Mouse (Mus musculus) stomach, postnatal 0 days (tissue): ENCODE measurements around the gene Ostf1. TPM values are rescaled to one million over a fixed set of nuclear protein-coding genes. Genes with fewer than 3 reads are reported as not detected.

ENCODE experiments used
- ATAC-seq: fragments of 200-750 bp; cut with Nextera tagmentation; 2 replicates; pipeline ENCODE4 v1.8.0; 2017; ENCODE audit not compliant: low FRiP score, low TSS enrichment
- DNase-seq: peaks from one replicate; pipeline ENCODE4 v3.0.0-alpha.2; 2016; ENCODE audit warnings: low spot score
- H3K27ac ChIP-seq: fragments of 300-500 bp; sonication (generic); replicated peaks from 2 replicates; pipeline ENCODE4 v1.5.1; 2014; ENCODE audit warnings: mild to moderate bottlenecking, control low read depth
- H3K27me3 ChIP-seq: fragments of 300-500 bp; sonication (generic); 2 replicates; pipeline ENCODE4 v1.6.1; 2014; ENCODE audit warnings: low read length; ENCODE audit not compliant: control insufficient read depth, insufficient read depth
- H3K36me3 ChIP-seq: fragments of 300-500 bp; sonication (generic); 2 replicates; pipeline ENCODE4 v1.6.1; 2014; ENCODE audit warnings: low read length, mixed read lengths; ENCODE audit not compliant: control insufficient read depth, insufficient read depth
- H3K4me1 ChIP-seq: fragments of 300-500 bp; sonication (generic); replicated peaks from 2 replicates; pipeline ENCODE4 v1.6.1; 2014; ENCODE audit warnings: antibody characterized with exemption; ENCODE audit not compliant: control insufficient read depth, insufficient read depth
- H3K4me2 ChIP-seq: fragments of 300-500 bp; sonication (generic); replicated peaks from 2 replicates; pipeline ENCODE4 v1.6.1; 2014; ENCODE audit warnings: low read depth, mild to moderate bottlenecking, control low read depth, moderate library complexity
- H3K4me3 ChIP-seq: fragments of 300-500 bp; sonication (generic); 2 replicates; pipeline ENCODE4 v1.5.1; 2014; ENCODE audit warnings: low read depth, low read length, control low read depth
- H3K9ac ChIP-seq: fragments of 300-500 bp; sonication (generic); 2 replicates; pipeline ENCODE4 v1.6.1; 2014; ENCODE audit warnings: mild to moderate bottlenecking, low read length, control low read depth, mixed read lengths
- H3K9me3 ChIP-seq: fragments of 300-500 bp; sonication (generic); 2 replicates; pipeline ENCODE4 v1.6.1; 2016; ENCODE audit warnings: low read length; ENCODE audit not compliant: control insufficient read depth
- CTCF ChIP-seq: IDR thresholded peaks from 2 replicates; pipeline ENCODE4 v1.5.1; 2016; ENCODE audit warnings: antibody characterized with exemption, low read depth, mild to moderate bottlenecking, moderate library complexity
- EP300 ChIP-seq: optimal IDR thresholded peaks from 2 replicates; pipeline ENCODE3; 2016; ENCODE audit warnings: antibody characterized with exemption
- WGBS: fragments of 180-500 bp; shearing (Covaris S2); extraction: QIAGEN DNeasy Blood & Tissue Kit; methylation state at CpG from one replicate; pipeline ENCODE4 v1.1.7; 2014; 5-methylcytosine and 5-hydroxymethylcytosine counted together
- polyA plus RNA-seq: library from polyadenylated mRNA; unstranded; fragments of >200 nt; fragmentation: Nextera tagmentation; extraction: Ambion mirVana; gene quantifications from 2 replicates; pipeline ENCODE4 v1.2.1, GENCODE M21; 2015

The Ostf1 gene
- 129 and 134 TPM in 2 replicates for polyA plus RNA-seq

DNA sequence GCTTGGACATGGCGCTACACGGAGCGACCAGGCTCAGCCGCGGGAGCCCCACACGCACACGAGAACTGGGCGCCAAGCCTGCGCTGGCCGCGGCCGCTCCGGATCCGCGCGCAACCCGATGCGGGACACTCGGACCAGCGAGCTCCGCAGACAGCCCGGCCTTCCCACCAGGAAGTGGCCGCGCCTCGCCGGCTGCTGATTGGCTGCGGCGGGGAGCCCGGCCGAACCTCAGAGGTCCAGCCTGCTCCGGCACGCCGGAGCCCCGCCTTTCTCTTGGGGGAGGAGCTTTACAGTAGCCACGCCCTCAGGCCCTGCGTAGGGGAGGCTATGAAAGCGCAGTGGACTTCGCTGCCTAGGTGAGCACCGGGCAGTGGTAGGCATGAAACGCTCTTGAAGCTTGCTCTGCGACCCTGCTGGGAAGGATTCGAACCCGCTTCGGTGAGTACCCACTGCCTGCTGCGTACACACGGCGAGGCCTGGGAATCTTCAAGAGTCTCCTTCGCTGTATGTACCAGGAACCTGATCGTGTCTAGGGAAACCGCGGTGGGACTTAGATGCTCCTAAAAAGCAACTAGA lies at the start of gene Ostf1, which contains the start of gene Nmrk1:
Gene Ostf1 (minus strand): TSS at position 180 of the 576 bp plus-strand sequence.
Gene Nmrk1 (plus strand): TSS at position 307 of the 576 bp plus-strand sequence.
- under 1% methylated on average over 51 of the region's 51 CpGs for WGBS
- ATAC-seq (peak; percentile 99), DNase-seq (peak; percentile 98)
- Histone ChIP-seq H3K27me3 (no peaks in the 10 kb centered on the region), H3K4me2 (peak within 1 kb of the TSS; percentile 61), H3K4me3 (peak within 1 kb of the TSS; percentile 90), H3K27ac (peak within 1 kb of the TSS; percentile 96), H3K36me3 (no peaks in the 10 kb centered on the region), H3K4me1 (no peaks in the 10 kb centered on the region), H3K9ac (peak within 1 kb of the TSS; percentile 92), H3K9me3 (no peaks in the 10 kb centered on the region)
- TF ChIP-seq EP300 (no peak), CTCF (no peak)

DNA sequence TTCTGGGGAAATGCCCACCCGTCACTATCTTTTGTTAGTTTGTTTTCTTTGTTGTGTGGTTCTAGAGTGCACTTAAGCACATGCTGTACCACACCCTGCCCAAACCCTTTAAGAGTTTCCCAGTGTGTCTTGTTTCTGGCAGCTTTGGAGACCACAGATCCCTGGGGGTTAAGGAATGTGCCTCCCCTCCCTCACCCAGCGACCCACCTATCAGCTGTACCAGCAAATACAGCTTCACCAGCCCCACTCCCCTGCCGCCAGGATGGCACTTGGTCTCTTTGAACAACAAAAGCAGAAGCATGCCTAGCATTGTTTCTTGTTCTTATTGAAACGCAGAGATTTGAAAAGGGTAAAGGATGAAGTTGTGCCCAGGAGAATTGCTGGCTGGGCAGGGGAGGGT lies 41.5 kb upstream of the Ostf1 start:
- H3K4me2 ChIP-seq, result 0 out of 2 replicates have a peak overlapping the region, but pooled peaks have one; percentile 23
- H3K36me3 ChIP-seq, result no peaks in the 10 kb centered on the region
- ATAC-seq, result no peak
- no peak overlapping the region for H3K27ac ChIP-seq
- H3K27me3 ChIP-seq, result no peaks in the 10 kb centered on the region
- TF ChIP-seq CTCF (no peak), EP300 (no peak)
- whole genome bisulfite sequencing, result 48% methylated on average over 4 of the region's 4 CpGs
- no peak overlapping the region for H3K4me3 ChIP-seq
- no peaks in the 10 kb centered on the region for H3K9me3 ChIP-seq
- peaks cover 6% of the 10 kb centered on the region; the same call in 1 of the 2 replicates for H3K4me1 ChIP-seq
- no peak overlapping the region for H3K9ac ChIP-seq
- no peak for DNase-seq

DNA sequence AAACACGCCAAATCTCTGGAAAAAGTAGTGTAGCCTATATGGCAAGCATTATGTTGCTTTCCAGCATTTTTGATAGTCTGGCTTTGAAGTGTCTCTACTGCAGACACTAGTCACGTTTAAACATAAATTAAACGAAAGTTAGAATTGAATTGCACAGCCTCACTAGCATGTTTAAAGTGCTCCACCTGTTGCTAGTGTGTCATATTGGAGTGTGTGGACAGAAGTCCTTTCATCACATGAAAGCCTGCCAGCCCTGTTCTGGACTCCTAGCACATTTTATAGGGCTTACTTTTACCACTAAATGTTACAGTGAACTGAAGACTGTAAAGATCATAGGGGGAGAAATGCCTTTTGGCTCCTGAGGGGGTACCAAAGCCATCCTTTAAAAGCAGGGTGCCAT lies 40.9 kb upstream of the Ostf1 start:
- ATAC-seq, result no peak

DNA sequence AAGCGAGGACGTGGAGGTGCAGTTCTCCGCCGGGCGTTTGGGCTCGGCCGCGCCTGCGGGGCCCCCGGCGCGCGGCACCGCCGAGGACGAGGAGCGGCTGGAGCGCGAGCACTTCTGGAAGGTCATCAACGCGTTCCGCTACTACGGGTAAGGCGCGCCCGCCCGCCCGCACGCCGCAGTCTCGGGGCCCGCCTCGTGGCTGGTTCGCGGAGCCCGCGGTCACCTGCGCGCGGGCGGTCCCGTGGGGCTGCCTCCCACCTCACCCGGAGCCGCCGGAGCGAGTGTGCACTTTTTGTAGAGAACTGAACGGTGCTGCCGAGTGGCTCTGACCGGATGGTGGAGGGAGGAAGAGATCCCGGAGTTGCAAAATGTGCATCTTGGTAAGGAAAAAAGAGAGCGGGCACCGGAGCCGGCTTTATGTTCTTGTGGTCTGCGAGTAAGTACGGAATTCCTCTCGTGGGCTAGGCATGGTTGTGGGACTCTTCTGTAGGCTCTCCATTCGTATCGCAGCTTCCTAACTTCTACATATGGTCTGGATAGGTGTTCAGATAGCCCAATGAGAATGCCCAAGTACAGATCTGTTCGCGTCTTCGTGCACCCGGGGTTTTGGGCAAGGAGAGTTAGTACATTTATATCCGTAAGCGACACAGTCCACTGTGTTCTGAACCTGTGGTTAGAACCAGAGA lies 39.6 kb upstream of the Ostf1 start:
- Histone ChIP-seq H3K27me3 (no peaks in the 10 kb centered on the region), H3K27ac (peak overlapping the region; percentile 87), H3K9ac (peak overlapping the region; percentile 81), H3K4me3 (peak overlapping the region; percentile 68), H3K4me1 (peaks cover 6% of the 10 kb centered on the region; the same call in 1 of the 2 replicates), H3K4me2 (peak overlapping the region; percentile 66), H3K9me3 (no peaks in the 10 kb centered on the region), H3K36me3 (no peaks in the 10 kb centered on the region)
- ATAC-seq (peak; percentile 74), DNase-seq (peak; percentile 66)
- under 1% methylated on average over 53 of the region's 64 CpGs for whole genome bisulfite sequencing
- TF ChIP-seq CTCF (no peak), EP300 (no peak)

More for the DNA sequence above, 40.9 kb upstream of the Ostf1 start:
- Histone ChIP-seq H3K4me1 (peaks cover 6% of the 10 kb centered on the region; the same call in 1 of the 2 replicates), H3K4me3 (no peak overlapping the region), H3K36me3 (no peaks in the 10 kb centered on the region), H3K4me2 (peak overlapping the region; percentile 23), H3K9me3 (no peaks in the 10 kb centered on the region), H3K27ac (no peak overlapping the region), H3K9ac (no peak overlapping the region), H3K27me3 (no peaks in the 10 kb centered on the region)
- 45% methylated on average over 3 of the region's 3 CpGs for WGBS
- DNase-seq, result no peak
- TF ChIP-seq CTCF, result no peak
- TF ChIP-seq EP300, result no peak

DNA sequence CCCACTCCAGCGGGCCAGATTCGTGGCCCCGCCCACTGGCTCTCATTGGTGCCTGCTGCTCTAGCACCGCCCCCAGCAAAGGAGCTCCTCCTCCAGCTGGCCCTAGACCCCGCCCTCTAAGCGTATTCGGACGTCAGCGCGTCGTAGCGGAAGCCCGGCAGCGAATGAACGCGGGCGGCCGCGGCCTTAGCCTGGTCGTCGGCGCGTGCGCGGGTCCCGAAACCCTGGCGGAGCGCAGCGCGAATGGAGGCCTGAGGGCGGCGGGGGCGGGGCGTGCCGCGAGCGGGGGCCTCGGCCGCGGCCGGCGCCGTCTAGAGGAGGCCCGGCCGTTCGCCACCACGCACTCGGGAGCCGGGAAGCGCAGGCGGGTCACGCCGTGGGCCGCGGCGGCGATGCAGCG lies 39.0 kb upstream of the Ostf1 start, which contains the start of gene Carnmt1:
Gene Carnmt1 (plus strand): TSS at position 157 of the 400 bp plus-strand sequence.
- H3K36me3 ChIP-seq, result no peaks in the 10 kb centered on the region
- peak within 1 kb of the TSS; percentile 66 for H3K4me2 ChIP-seq
- WGBS, result under 1% methylated on average over 43 of the region's 58 CpGs
- H3K9me3 ChIP-seq, result no peaks in the 10 kb centered on the region
- peak; percentile 98 for ATAC-seq
- peak; percentile 99 for DNase-seq
- no peak; the same call in 1 of the 2 replicates for TF ChIP-seq CTCF
- no peak for TF ChIP-seq EP300
- H3K4me3 ChIP-seq, result peak within 1 kb of the TSS; percentile 68
- peak within 1 kb of the TSS; percentile 87 for H3K27ac ChIP-seq
- H3K27me3 ChIP-seq, result no peaks in the 10 kb centered on the region
- H3K4me1 ChIP-seq, result peaks cover 6% of the 10 kb centered on the region; the same call in 1 of the 2 replicates
- peak within 1 kb of the TSS; percentile 81 for H3K9ac ChIP-seq
